Mouse (Mus musculus): ENCODE results near the gene Cib3.

DNA sequence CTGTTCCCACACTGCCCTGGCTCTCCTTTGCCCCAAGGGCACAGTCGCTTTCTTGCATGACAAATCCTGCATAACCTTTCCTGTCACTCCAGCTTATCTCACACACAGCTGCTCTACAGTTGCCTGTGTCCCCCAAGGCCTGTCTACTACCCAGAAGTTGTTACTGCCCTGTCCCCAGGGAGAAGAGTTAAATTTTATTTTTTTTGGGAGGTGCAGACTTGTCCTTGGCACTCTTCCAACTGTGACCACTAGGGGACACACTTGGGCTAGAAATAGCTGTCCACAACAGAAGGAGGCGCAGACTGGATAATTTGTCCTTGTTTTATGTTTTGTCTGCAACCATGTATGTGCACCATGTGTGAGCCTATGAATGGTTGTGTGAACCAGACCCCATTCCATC, 48.4 kb upstream of the Cib3 start:
- TF ChIP-seq MAX (IDR thresholded peaks at IDR 0.05; ENCODE audit: low read depth) (no peak), E2F4 (IDR thresholded peaks at IDR 0.05; ENCODE audit: insufficient read depth) (no peak), MYOD1 (IDR thresholded peaks at IDR 0.05; ENCODE audit: control insufficient read depth in 1 of 3, insufficient read length in 2 of 3, low read depth in 2 of 3) (peak in 1 of 3 experiments; percentile 19), POLR2A (IDR thresholded peaks at IDR 0.05; ENCODE audit: insufficient read length, low read depth) (no peak), TCF12 (IDR thresholded peaks at IDR 0.05; ENCODE audit: insufficient read depth, poor library complexity, severe bottlenecking) (no peak)
